Mouse (Mus musculus) hindbrain, embryonic 14.5 days (tissue): ENCODE results near the gene Zbed5. TPM values are rescaled to one million over a fixed set of nuclear protein-coding genes. Genes with fewer than 3 reads are reported as not detected.

ENCODE experiments used
- ATAC-seq: fragments of 200-750 bp; cut with Nextera tagmentation; 2 replicates; pipeline ENCODE4 v1.8.0; 2017; ENCODE audit warnings: moderate number of reproducible peaks, mild to moderate bottlenecking, moderate TSS enrichment, moderate library complexity; ENCODE audit not compliant: low FRiP score
- DNase-seq: peaks from one replicate; pipeline ENCODE4 v3.0.0-alpha.2; 2015; ENCODE audit warnings: low spot score
- H3K27ac ChIP-seq: fragments of 300-500 bp; sonication (generic); 2 replicates; pipeline ENCODE4 v1.5.1; 2014; ENCODE audit warnings: mild to moderate bottlenecking, moderate library complexity
- H3K27me3 ChIP-seq: fragments of 300-500 bp; sonication (generic); 2 replicates; pipeline ENCODE4 v1.6.1; 2014; ENCODE audit warnings: mild to moderate bottlenecking, low read length, mixed read lengths; ENCODE audit not compliant: control insufficient read depth, insufficient read depth
- H3K36me3 ChIP-seq: fragments of 300-500 bp; sonication (generic); replicated peaks from 2 replicates; pipeline ENCODE4 v1.6.1; 2014; ENCODE audit not compliant: control insufficient read depth, insufficient read depth
- H3K4me1 ChIP-seq: fragments of 300-500 bp; sonication (generic); replicated peaks from 2 replicates; pipeline ENCODE4 v1.6.1; 2014; ENCODE audit warnings: antibody characterized with exemption, low read length, mixed read lengths; ENCODE audit not compliant: control insufficient read depth, insufficient read depth
- H3K4me2 ChIP-seq: fragments of 300-500 bp; sonication (generic); replicated peaks from 2 replicates; pipeline ENCODE4 v1.6.1; 2014; ENCODE audit warnings: mild to moderate bottlenecking, moderate library complexity
- H3K4me3 ChIP-seq: fragments of 300-500 bp; sonication (generic); replicated peaks from 2 replicates; pipeline ENCODE4 v1.5.1; 2014; ENCODE audit warnings: mild to moderate bottlenecking, low read length
- H3K9ac ChIP-seq: fragments of 300-500 bp; sonication (generic); 2 replicates; pipeline ENCODE4 v1.6.1; 2014
- H3K9me3 ChIP-seq: fragments of 300-500 bp; sonication (generic); 2 replicates; pipeline ENCODE4 v1.6.1; 2016; ENCODE audit warnings: low read length; ENCODE audit not compliant: control insufficient read depth
- WGBS: fragments of 180-500 bp; shearing (Covaris S2); extraction: QIAGEN DNeasy Blood & Tissue Kit; methylation state at CpG from one replicate; pipeline ENCODE4 v1.1.7; 2014; 5-methylcytosine and 5-hydroxymethylcytosine counted together
- polyA plus RNA-seq: library from polyadenylated mRNA; unstranded; fragments of >200 nt; fragmentation: Nextera tagmentation; extraction: Ambion mirVana; gene quantifications from 2 replicates; pipeline ENCODE4 v1.2.1, GENCODE M21; 2014

Gene Zbed5
- polyA plus RNA-seq, 1 experiment from 2014 or later, result 16.4 TPM

DNA sequence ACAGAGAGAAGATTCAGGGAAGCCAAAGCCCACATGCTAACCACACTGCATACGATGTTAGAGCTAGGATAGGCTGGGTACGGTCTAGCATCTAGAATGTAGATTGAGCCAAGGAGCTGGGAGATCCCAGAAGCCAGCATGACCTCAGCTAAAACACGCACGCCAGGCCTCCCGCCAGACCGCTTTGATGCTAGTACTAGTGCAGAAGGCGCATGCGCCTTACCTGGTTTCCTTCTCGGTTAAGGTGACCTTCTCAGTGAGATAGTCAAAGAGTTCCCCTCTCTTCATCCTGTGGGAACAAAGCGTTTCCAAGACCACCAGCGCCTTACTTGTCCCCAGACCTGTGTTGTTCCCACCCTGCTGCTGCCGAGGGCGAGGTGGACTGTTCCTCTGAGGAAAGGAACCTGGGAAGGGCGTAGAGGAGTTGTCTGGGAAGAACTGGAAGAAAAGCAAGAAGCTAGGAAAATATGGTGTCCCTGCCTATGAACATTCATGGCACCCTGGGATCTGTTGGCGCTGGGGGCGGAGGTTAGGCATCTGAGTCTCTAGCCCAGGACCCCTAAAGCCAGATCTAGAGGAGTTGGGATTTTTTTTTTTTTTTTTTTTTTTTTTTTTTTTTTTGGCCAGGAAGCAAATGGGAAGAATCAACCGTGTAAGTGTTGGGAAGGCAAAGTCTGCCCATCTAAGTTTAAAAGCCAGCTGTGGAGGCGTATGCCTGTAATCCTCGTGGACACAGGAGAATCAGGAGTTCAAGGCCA lies 26.1 kb upstream of the Zbed5 start:
- H3K9me3 ChIP-seq, result no peaks in the 10 kb centered on the region
- H3K4me1 ChIP-seq, result no peaks in the 10 kb centered on the region
- H3K9ac ChIP-seq, result no peak overlapping the region
- DNase-seq (no peak), ATAC-seq (no peak)
- H3K27me3 ChIP-seq, result no peaks in the 10 kb centered on the region
- no peak overlapping the region for H3K4me2 ChIP-seq
- H3K4me3 ChIP-seq, result no peak overlapping the region
- no peak overlapping the region for H3K27ac ChIP-seq
- H3K36me3 ChIP-seq, result no peaks in the 10 kb centered on the region
- WGBS, result 90% methylated on average over 19 of the region's 19 CpGs

DNA sequence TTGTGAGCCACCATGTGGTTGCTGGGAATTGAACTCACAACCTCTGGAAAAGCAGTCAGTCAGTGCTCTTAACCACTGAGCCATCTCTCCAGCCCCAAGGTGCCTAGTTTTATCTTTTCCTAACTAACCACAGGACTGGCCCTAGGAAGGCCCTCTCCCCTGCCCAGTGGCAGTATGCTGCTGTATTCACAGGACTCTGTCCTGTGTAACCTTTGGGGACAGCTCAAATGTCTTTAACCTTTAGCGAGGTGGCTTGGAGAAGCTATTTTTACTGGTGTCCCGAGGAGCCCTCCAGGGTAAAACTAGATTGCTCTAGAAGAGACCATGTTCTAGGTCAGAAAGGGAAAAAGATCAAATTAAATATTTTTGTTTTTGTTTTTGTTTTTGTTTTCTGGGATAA lies 24.3 kb upstream of the Zbed5 start:
- H3K4me2 ChIP-seq, result no peak overlapping the region
- no peak overlapping the region for H3K9ac ChIP-seq
- no peaks in the 10 kb centered on the region for H3K4me1 ChIP-seq
- H3K27me3 ChIP-seq, result no peaks in the 10 kb centered on the region
- no peak overlapping the region for H3K4me3 ChIP-seq
- no peaks in the 10 kb centered on the region for H3K36me3 ChIP-seq
- WGBS, result 83% methylated on average over 2 of the region's 2 CpGs
- no peaks in the 10 kb centered on the region for H3K9me3 ChIP-seq
- no peak overlapping the region for H3K27ac ChIP-seq
- DNase-seq, result no peak
- no peak for ATAC-seq

GRCm38 (mm10) chr5:129873942-129874341 lies 21.6 kb upstream of the Zbed5 start:
- Histone ChIP-seq H3K9ac (no peak overlapping the region), H3K27me3 (no peaks in the 10 kb centered on the region), H3K27ac (no peak overlapping the region), H3K4me3 (no peak overlapping the region), H3K4me1 (no peaks in the 10 kb centered on the region), H3K9me3 (no peaks in the 10 kb centered on the region), H3K36me3 (no peaks in the 10 kb centered on the region), H3K4me2 (no peak overlapping the region)
- ATAC-seq, result no peak
- WGBS, result 85% methylated on average over 12 of the region's 12 CpGs
- no peak for DNase-seq

- no peak overlapping the region for H3K27ac ChIP-seq
- peaks cover 8% of the 10 kb centered on the region for H3K36me3 ChIP-seq
- no peak overlapping the region for H3K9ac ChIP-seq
- H3K4me3 ChIP-seq, result no peak overlapping the region
- no peak overlapping the region for H3K4me2 ChIP-seq
- no peaks in the 10 kb centered on the region for H3K4me1 ChIP-seq
- no peak for DNase-seq
- ATAC-seq, result no peak
- H3K9me3 ChIP-seq, result no peaks in the 10 kb centered on the region
- no peaks in the 10 kb centered on the region for H3K27me3 ChIP-seq
- WGBS, result 83% methylated on average over 11 of the region's 11 CpGs
Observed at GRCm38 (mm10) chr5:129875098-129875497, 20.4 kb upstream of the Zbed5 start.

GRCm38 (mm10) chr5:129877731-129878455 lies 17.6 kb upstream of the Zbed5 start:
- H3K9me3 ChIP-seq, result no peaks in the 10 kb centered on the region
- no peaks in the 10 kb centered on the region for H3K4me1 ChIP-seq
- H3K9ac ChIP-seq, result no peak overlapping the region
- no peak overlapping the region for H3K4me3 ChIP-seq
- peaks cover 33% of the 10 kb centered on the region for H3K36me3 ChIP-seq
- WGBS, result 80% methylated on average over 9 of the region's 9 CpGs
- no peak overlapping the region for H3K27ac ChIP-seq
- H3K27me3 ChIP-seq, result no peaks in the 10 kb centered on the region
- no peak for DNase-seq
- ATAC-seq, result no peak
- no peak overlapping the region for H3K4me2 ChIP-seq

- H3K4me2 ChIP-seq, result no peak overlapping the region
- H3K27ac ChIP-seq, result no peak overlapping the region
- ATAC-seq (no peak), DNase-seq (peak; percentile 39)
- no peaks in the 10 kb centered on the region for H3K27me3 ChIP-seq
- H3K9ac ChIP-seq, result no peak overlapping the region
- 66% methylated on average over 2 of the region's 2 CpGs for WGBS
- H3K9me3 ChIP-seq, result no peaks in the 10 kb centered on the region
- no peak overlapping the region for H3K4me3 ChIP-seq
- H3K36me3 ChIP-seq, result peaks cover 40% of the 10 kb centered on the region
- no peaks in the 10 kb centered on the region for H3K4me1 ChIP-seq
Observed at GRCm38 (mm10) chr5:129878946-129879345, 16.6 kb upstream of the Zbed5 start.

- DNase-seq, result no peak
- no peaks in the 10 kb centered on the region for H3K9me3 ChIP-seq
- ATAC-seq, result no peak
- peaks cover 49% of the 10 kb centered on the region for H3K36me3 ChIP-seq
- no peak overlapping the region for H3K4me2 ChIP-seq
- H3K9ac ChIP-seq, result no peak overlapping the region
- H3K27me3 ChIP-seq, result no peaks in the 10 kb centered on the region
- no peak overlapping the region for H3K27ac ChIP-seq
- WGBS, result 84% methylated on average over 3 of the region's 3 CpGs
- H3K4me1 ChIP-seq, result no peaks in the 10 kb centered on the region; the same call in 1 of the 2 replicates
- no peak overlapping the region for H3K4me3 ChIP-seq
Observed at GRCm38 (mm10) chr5:129879888-129880287, 15.6 kb upstream of the Zbed5 start.

DNA sequence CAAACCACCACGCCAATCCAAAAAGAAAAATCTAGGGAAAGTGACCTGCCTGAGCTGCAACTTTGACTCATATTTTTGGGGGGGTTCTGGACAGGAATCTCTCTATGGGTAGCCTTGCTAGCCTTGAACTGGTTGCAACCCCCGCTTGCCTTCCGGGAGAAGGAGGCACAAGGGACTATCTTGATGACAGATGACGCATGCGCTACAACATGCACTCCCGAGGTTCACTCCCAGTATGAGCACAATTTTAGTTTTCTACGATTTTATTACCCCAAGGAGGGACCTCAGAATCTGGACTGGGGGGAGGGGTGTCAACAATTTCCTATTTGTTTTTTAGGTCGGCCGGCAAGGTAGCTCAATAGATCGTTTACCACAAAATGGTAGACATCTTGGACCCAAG lies 9.3 kb upstream of the Zbed5 start:
- H3K4me1 ChIP-seq, result peaks cover 13% of the 10 kb centered on the region
- peak overlapping the region; percentile 90 for H3K9ac ChIP-seq
- ATAC-seq (no peak), DNase-seq (peak; percentile 35)
- H3K27ac ChIP-seq, result peak overlapping the region; percentile 93
- H3K27me3 ChIP-seq, result no peaks in the 10 kb centered on the region
- H3K4me2 ChIP-seq, result peak overlapping the region; percentile 86
- H3K9me3 ChIP-seq, result no peaks in the 10 kb centered on the region
- H3K4me3 ChIP-seq, result peak overlapping the region; percentile 97
- H3K36me3 ChIP-seq, result peaks cover 35% of the 10 kb centered on the region
- 43% methylated on average over 10 of the region's 10 CpGs for WGBS

DNA sequence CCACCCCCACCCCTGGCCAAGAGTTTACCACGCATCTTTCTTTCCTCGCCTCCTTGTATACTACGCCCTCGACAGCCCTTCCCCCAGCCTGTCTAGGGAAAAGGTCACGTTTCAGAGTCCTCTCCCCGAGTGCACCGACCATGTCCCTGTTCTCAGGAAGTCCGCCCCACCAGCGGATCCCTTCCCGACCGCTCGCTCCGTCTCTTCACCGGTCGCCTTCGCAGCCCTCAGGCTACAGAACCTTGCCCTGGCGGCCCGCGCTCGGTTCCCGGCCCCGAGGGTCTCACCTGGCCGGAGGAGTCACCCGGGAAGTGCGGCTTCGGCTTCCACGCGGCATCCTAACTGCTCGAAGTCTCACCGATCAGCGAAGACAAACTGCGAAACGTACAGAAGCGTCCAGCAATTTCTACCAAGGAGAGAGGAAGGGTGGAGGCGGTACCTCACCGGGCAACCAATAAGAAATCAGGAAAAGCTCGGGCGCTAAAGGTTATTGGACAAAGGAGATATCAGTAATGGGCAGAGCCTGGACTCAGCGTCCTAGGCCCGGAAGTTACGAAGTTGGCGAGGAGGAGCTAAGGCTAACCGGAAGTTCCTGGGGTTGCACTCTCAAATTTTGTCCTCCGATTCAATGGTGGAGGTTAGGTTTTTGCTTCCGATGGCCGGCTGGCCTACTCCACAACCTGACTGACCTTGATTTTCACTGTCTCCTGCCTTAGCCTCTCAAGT lies 8.4 kb upstream of the Zbed5 start, which contains the start of gene Chchd2:
Gene Chchd2 (minus strand): TSS at position 560 of the 726 bp plus-strand sequence.
- ATAC-seq (peak; percentile 99), DNase-seq (peak; percentile 99)
- Histone ChIP-seq H3K4me1 (peaks cover 13% of the 10 kb centered on the region), H3K36me3 (peaks cover 27% of the 10 kb centered on the region), H3K9ac (peak within 1 kb of the TSS; percentile 90), H3K4me2 (peak within 1 kb of the TSS; percentile 86), H3K27me3 (no peaks in the 10 kb centered on the region), H3K4me3 (peak within 1 kb of the TSS; percentile 97), H3K27ac (peak within 1 kb of the TSS; percentile 93), H3K9me3 (no peaks in the 10 kb centered on the region)
- under 1% methylated on average over 46 of the region's 46 CpGs for WGBS
